Mouse (Mus musculus): Measurements from ENCODE around the gene Zfyve28. TPM values are rescaled to one million over a fixed set of nuclear protein-coding genes. Genes with fewer than 3 reads are reported as not detected.

The Zfyve28 gene
- polyA plus RNA-seq, 2 experiments, result 0.95 to 1.7 TPM

- Histone ChIP-seq H3K9ac (ENCODE audit: low read depth, low read length, severe bottlenecking) (no peak overlapping the region), H3K4me3 (replicated peaks; ENCODE audit: low read length) (no peak overlapping the region), H3K4me1 (ENCODE audit: control insufficient read depth, insufficient read depth, low read length) (peaks cover 16% of the 10 kb centered on the region), H3K4me2 (replicated peaks; ENCODE audit: low read depth, low read length, severe bottlenecking) (no peak overlapping the region), H3K9me3 (ENCODE audit: control insufficient read depth, low read length) (no peaks in the 10 kb centered on the region), H3K27me3 (ENCODE audit: control insufficient read depth, insufficient read depth, low read length) (no peaks in the 10 kb centered on the region), H3K27ac (replicated peaks; ENCODE audit: low read depth, low read length) (no peak overlapping the region), H3K36me3 (ENCODE audit: control insufficient read depth, insufficient read depth, low read length) (no peaks in the 10 kb centered on the region)
- TF ChIP-seq POLR2A (IDR thresholded peaks at IDR 0.05; ENCODE audit: borderline replicate concordance, extremely low read depth, insufficient read depth, insufficient read length), result no peak
- DNase-seq (ENCODE audit: low spot score) (no peak), ATAC-seq (ENCODE audit: low FRiP score, low read depth) (no peak)
- 75% methylated on average over 2 of the region's 2 CpGs for WGBS
Observed at GRCm38 (mm10) chr5:34330136-34330535, 41.9 kb upstream of the Zfyve28 start.

GRCm38 (mm10) chr5:34326875-34327576, 38.8 kb upstream of the Zfyve28 start:
- no peak for TF ChIP-seq POLR2A (IDR thresholded peaks at IDR 0.05; ENCODE audit: borderline replicate concordance, extremely low read depth, insufficient read depth, insufficient read length)
- Histone ChIP-seq H3K9me3 (ENCODE audit: control insufficient read depth, low read length) (no peaks in the 10 kb centered on the region), H3K4me2 (replicated peaks; ENCODE audit: low read depth, low read length, severe bottlenecking) (peak overlapping the region; percentile 61), H3K4me1 (ENCODE audit: control insufficient read depth, insufficient read depth, low read length) (peaks cover 16% of the 10 kb centered on the region), H3K36me3 (ENCODE audit: control insufficient read depth, insufficient read depth, low read length) (no peaks in the 10 kb centered on the region), H3K9ac (ENCODE audit: low read depth, low read length, severe bottlenecking) (peak overlapping the region; percentile 61), H3K27me3 (ENCODE audit: control insufficient read depth, insufficient read depth, low read length) (no peaks in the 10 kb centered on the region), H3K27ac (replicated peaks; ENCODE audit: low read depth, low read length) (no peak overlapping the region), H3K4me3 (replicated peaks; ENCODE audit: low read length) (peak overlapping the region; percentile 31)
- WGBS, result 7% methylated on average over 27 of the region's 31 CpGs
- DNase-seq (ENCODE audit: low spot score) (no peak), ATAC-seq (ENCODE audit: low FRiP score, low read depth) (peak; percentile 73)

- no peak overlapping the region; the same call in 1 of the 2 replicates for H3K9ac ChIP-seq (ENCODE audit: low read depth, low read length, severe bottlenecking)
- no peaks in the 10 kb centered on the region for H3K9me3 ChIP-seq (ENCODE audit: control insufficient read depth, low read length)
- DNase-seq (ENCODE audit: low spot score) (peak; percentile 38), ATAC-seq (ENCODE audit: low FRiP score, low read depth) (peak; percentile 27; the same call in 1 of the 2 replicates)
- no peaks in the 10 kb centered on the region for H3K36me3 ChIP-seq (ENCODE audit: control insufficient read depth, insufficient read depth, low read length)
- H3K27me3 ChIP-seq (ENCODE audit: control insufficient read depth, insufficient read depth, low read length), result no peaks in the 10 kb centered on the region
- peak overlapping the region; percentile 31; the same call in 1 of the 2 replicates for H3K4me3 ChIP-seq (replicated peaks; ENCODE audit: low read length)
- TF ChIP-seq POLR2A (IDR thresholded peaks at IDR 0.05; ENCODE audit: borderline replicate concordance, extremely low read depth, insufficient read depth, insufficient read length), result no peak
- H3K4me1 ChIP-seq (ENCODE audit: control insufficient read depth, insufficient read depth, low read length), result peaks cover 16% of the 10 kb centered on the region
- peak overlapping the region; percentile 8; the same call in 1 of the 2 replicates for H3K27ac ChIP-seq (replicated peaks; ENCODE audit: low read depth, low read length)
- peak overlapping the region; percentile 61 for H3K4me2 ChIP-seq (replicated peaks; ENCODE audit: low read depth, low read length, severe bottlenecking)
- 25% methylated on average over 4 of the region's 4 CpGs for WGBS
Observed at GRCm38 (mm10) chr5:34326249-34326691, 38.0 kb upstream of the Zfyve28 start.

- H3K9me3 ChIP-seq (ENCODE audit: control insufficient read depth, low read length), result no peaks in the 10 kb centered on the region
- H3K27ac ChIP-seq (replicated peaks; ENCODE audit: low read depth, low read length), result no peak overlapping the region
- peaks cover 16% of the 10 kb centered on the region for H3K4me1 ChIP-seq (ENCODE audit: control insufficient read depth, insufficient read depth, low read length)
- ATAC-seq (ENCODE audit: low FRiP score, low read depth), result no peak
- no peak for TF ChIP-seq POLR2A (IDR thresholded peaks at IDR 0.05; ENCODE audit: borderline replicate concordance, extremely low read depth, insufficient read depth, insufficient read length)
- no peaks in the 10 kb centered on the region for H3K27me3 ChIP-seq (ENCODE audit: control insufficient read depth, insufficient read depth, low read length)
- H3K36me3 ChIP-seq (ENCODE audit: control insufficient read depth, insufficient read depth, low read length), result no peaks in the 10 kb centered on the region
- H3K9ac ChIP-seq (ENCODE audit: low read depth, low read length, severe bottlenecking), result no peak overlapping the region
- no peak overlapping the region for H3K4me2 ChIP-seq (replicated peaks; ENCODE audit: low read depth, low read length, severe bottlenecking)
- H3K4me3 ChIP-seq (replicated peaks; ENCODE audit: low read length), result no peak overlapping the region
- no peak for DNase-seq (ENCODE audit: low spot score)
Observed at GRCm38 (mm10) chr5:34325286-34325685, 37.0 kb upstream of the Zfyve28 start.

GRCm38 (mm10) chr5:34321236-34321635, 33.0 kb upstream of the Zfyve28 start:
- Histone ChIP-seq H3K4me2 (replicated peaks; ENCODE audit: low read depth, low read length, severe bottlenecking) (no peak overlapping the region), H3K9ac (ENCODE audit: low read depth, low read length, severe bottlenecking) (no peak overlapping the region), H3K27ac (replicated peaks; ENCODE audit: low read depth, low read length) (no peak overlapping the region), H3K27me3 (ENCODE audit: control insufficient read depth, insufficient read depth, low read length) (no peaks in the 10 kb centered on the region), H3K4me1 (ENCODE audit: control insufficient read depth, insufficient read depth, low read length) (peaks cover 4% of the 10 kb centered on the region), H3K4me3 (replicated peaks; ENCODE audit: low read length) (no peak overlapping the region), H3K9me3 (ENCODE audit: control insufficient read depth, low read length) (no peaks in the 10 kb centered on the region), H3K36me3 (ENCODE audit: control insufficient read depth, insufficient read depth, low read length) (no peaks in the 10 kb centered on the region)
- WGBS, result 85% methylated on average over 4 of the region's 4 CpGs
- no peak for DNase-seq (ENCODE audit: low spot score)
- no peak for TF ChIP-seq POLR2A (IDR thresholded peaks at IDR 0.05; ENCODE audit: borderline replicate concordance, extremely low read depth, insufficient read depth, insufficient read length)
- ATAC-seq (ENCODE audit: low FRiP score, low read depth), result no peak

Measured in limb, embryonic 14.5 days (tissue).